Mouse (Mus musculus) CD8-positive naive resting alpha-beta T cell, adult 57 days (primary cell): Measurements from ENCODE around the gene Tmco2. TPM values are rescaled to one million over a fixed set of nuclear protein-coding genes. Genes with fewer than 3 reads are reported as not detected.

Source experiments
- total RNA-seq: library from RNA; stranded (reverse); gene quantifications from one replicate; pipeline ENCODE4 v1.2.4, GENCODE M21; 2023

The Tmco2 gene
- total RNA-seq, result not detected

GRCm38 (mm10) chr4:121109126-121109525 is at the start of gene Tmco2:
Gene Tmco2 (minus strand): TSS chr4:121109226.

DNA sequence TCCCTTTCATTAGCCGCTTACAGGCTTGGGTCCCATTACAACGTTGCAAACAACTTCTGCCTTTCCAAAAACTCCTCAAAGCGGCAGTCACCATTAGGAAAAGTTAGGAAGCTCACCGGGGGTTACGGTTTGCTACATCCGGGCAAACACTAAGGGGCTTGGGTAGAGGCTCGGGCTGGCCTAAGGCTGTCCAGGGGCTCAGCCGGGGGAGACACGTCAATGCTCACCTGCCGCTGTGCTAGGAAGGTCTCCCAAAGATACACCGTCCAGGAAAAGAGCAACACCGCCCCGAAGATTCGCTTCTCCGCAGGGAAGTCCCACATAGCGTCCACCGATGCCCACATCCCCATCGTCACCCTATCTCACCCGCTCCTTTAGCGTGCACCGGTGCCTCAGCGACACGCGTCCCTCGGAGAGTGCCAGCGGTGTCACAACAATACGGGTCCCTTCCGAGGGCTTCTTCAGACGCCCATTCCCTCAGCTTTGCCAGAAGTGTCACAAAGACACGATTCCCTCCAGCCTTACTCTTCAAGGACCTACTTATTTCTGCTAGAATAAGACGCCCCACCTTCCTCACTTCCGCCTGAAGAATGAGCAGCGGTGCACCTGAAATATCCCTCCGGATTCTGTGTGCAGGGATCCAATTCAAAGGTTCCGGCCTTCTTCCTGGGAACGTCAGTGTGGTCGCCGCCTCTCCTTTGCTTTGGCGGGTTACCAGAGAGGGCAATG is 11.2 kb downstream of the Tmco2 start, which contains the start of gene Zmpste24:
Gene Zmpste24, minus strand, starts transcription at position 592 of the 729 bp plus-strand sequence.

Other genes starting within 250 kb of the Tmco2 start
- gene Exo5, start 184.2 kb downstream of the Tmco2 start, total RNA-seq, result 8.3 TPM
- 11.4 TPM for gene Zfp69, start 157.5 kb downstream of the Tmco2 start, total RNA-seq
- 273 TPM for gene Smap2, start 92.0 kb downstream of the Tmco2 start, total RNA-seq
- gene Col9a2, start 69.8 kb downstream of the Tmco2 start, total RNA-seq, result not detected
- gene Zmpste24, start 11.0 kb downstream of the Tmco2 start, total RNA-seq, result 27.3 TPM
- gene Rlf, start 105.9 kb upstream of the Tmco2 start, total RNA-seq, result 61.8 TPM
- not detected for gene Gm12888, start 215.7 kb upstream of the Tmco2 start, total RNA-seq